Mouse (Mus musculus): ENCODE results near the gene BC030499. TPM values are rescaled to one million over a fixed set of nuclear protein-coding genes. Genes with fewer than 3 reads are reported as not detected.
"Not testable (repeated sequence)": the region's sequence is repeated elsewhere in the genome, so short reads cannot be mapped to it uniquely, and the experiment has no call there.

Gene BC030499
- total RNA-seq (2022) = 10 to 100 TPM in 1 of 4 experiments, 1 to 10 TPM in 3; 4.3 to 11.8 (median 7.3) TPM

- no peak for DNase-seq (ENCODE audit: low spot score in 2 of 2)
Measured at GRCm38 (mm10) chr11:78290654-78291053, at the start of gene BC030499. TSS of gene BC030499 (plus strand) at chr11:78290841.

- no peak for DNase-seq (ENCODE audit: low spot score in 2 of 2)
Measured at GRCm38 (mm10) chr11:78245261-78245626, 45.4 kb upstream of the BC030499 start.

GRCm38 (mm10) chr11:78245627-78246317 lies 44.9 kb upstream of the BC030499 start, which contains the start of the genes Sdf2 and Supt6:
TSS of gene Sdf2 (plus strand) at chr11:78245746.
TSS of gene Supt6 (minus strand) at chr11:78245987.
- DNase-seq (ENCODE audit: low spot score in 2 of 2) = peak; percentile 84 to 85

- no peak for DNase-seq (ENCODE audit: low spot score in 2 of 2)
Measured at GRCm38 (mm10) chr11:78246318-78247011, 44.2 kb upstream of the BC030499 start.

GRCm38 (mm10) chr11:78247012-78247348 lies 43.7 kb upstream of the BC030499 start:
- no peak for DNase-seq (ENCODE audit: low spot score in 2 of 2)

- DNase-seq (ENCODE audit: low spot score in 2 of 2) = no peak
Measured at GRCm38 (mm10) chr11:78247727-78248140, 42.9 kb upstream of the BC030499 start.

GRCm38 (mm10) chr11:78256618-78257017 lies 34.0 kb upstream of the BC030499 start:
- no peak for DNase-seq (ENCODE audit: low spot score in 2 of 2)

GRCm38 (mm10) chr11:78260489-78261258 lies 30.0 kb upstream of the BC030499 start:
- no peak for DNase-seq (ENCODE audit: low spot score in 2 of 2)

- peak; percentile 73 to 79 for DNase-seq (ENCODE audit: low spot score in 2 of 2)
Measured at GRCm38 (mm10) chr11:78261380-78262352, 29.0 kb upstream of the BC030499 start, which contains the start of gene 2610507B11Rik. TSS of gene 2610507B11Rik (plus strand) at chr11:78261752.

GRCm38 (mm10) chr11:78262550-78262949 lies 28.1 kb upstream of the BC030499 start:
- peak in 1 of 2 experiments; percentile 32 for DNase-seq (ENCODE audit: low spot score in 2 of 2)

GRCm38 (mm10) chr11:78265571-78265970 lies 25.1 kb upstream of the BC030499 start:
- DNase-seq (ENCODE audit: low spot score in 2 of 2) = no peak

GRCm38 (mm10) chr11:78271986-78272385 lies 18.7 kb upstream of the BC030499 start:
- peak; percentile 76 to 83 for DNase-seq (ENCODE audit: low spot score in 2 of 2)

- DNase-seq (ENCODE audit: low spot score in 2 of 2) = no peak
Measured at GRCm38 (mm10) chr11:78275596-78275995, 15.0 kb upstream of the BC030499 start.

GRCm38 (mm10) chr11:78276169-78276568 lies 14.5 kb upstream of the BC030499 start:
- DNase-seq (ENCODE audit: low spot score in 2 of 2) = not testable (repeated sequence)

- DNase-seq (ENCODE audit: low spot score in 2 of 2) = no peak
Measured at GRCm38 (mm10) chr11:78278853-78279252, 11.8 kb upstream of the BC030499 start.

GRCm38 (mm10) chr11:78279586-78279985 lies 11.1 kb upstream of the BC030499 start:
- DNase-seq (ENCODE audit: low spot score in 2 of 2) = peak; percentile 39 to 59

GRCm38 (mm10) chr11:78289146-78289763 lies 1.4 kb upstream of the BC030499 start:
- DNase-seq (ENCODE audit: low spot score in 2 of 2) = no peak

- no peak for DNase-seq (ENCODE audit: low spot score in 2 of 2)
Measured at GRCm38 (mm10) chr11:78294585-78294984, 3.9 kb downstream of the BC030499 start.

- DNase-seq (ENCODE audit: low spot score in 2 of 2) = no peak
Measured at GRCm38 (mm10) chr11:78300917-78301316, 10.3 kb downstream of the BC030499 start.

Data from layer of hippocampus, adult 8-10 months (tissue).